9 mouse cellular contexts compared by ENCODE assay signal in the genomic region with DNA sequence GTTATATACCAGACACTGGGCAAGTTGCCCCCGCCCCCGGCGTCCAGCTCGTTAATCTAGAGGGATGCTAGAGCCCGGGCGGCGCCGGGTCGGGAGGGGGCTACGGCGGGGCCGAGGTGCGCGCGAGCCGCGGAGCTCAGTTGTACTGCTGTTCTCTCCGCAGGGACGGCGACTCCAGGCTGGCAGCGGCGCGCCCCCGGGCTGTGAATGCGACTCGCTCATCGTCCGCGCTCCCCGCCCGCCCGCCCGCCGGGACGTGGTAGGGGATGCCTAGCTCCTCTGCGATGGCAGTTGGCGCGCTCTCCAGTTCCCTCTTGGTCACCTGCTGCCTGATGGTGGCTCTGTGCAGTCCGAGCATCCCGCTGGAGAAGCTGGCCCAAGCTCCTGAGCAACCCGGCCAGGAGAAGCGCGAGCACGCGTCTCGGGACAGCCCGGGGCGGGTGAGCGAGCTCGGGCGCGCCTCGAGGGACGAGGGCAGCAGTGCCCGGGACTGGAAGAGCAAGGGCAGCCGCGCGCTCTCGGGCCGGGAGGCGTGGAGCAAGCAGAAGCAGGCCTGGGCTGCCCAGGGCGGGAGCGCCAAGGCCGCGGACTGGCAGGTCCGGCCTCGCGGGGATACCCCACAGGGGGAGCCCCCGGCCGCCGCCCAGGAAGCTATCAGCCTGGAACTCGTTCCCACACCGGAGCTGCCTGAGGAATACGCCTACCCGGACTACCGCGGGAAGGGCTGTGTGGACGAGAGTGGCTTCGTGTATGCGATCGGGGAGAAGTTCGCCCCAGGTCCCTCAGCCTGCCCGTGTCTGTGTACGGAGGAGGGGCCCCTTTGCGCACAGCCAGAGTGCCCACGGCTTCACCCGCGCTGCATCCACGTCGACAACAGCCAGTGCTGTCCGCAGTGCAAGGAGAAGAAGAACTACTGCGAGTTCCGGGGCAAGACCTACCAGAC. TPM values are rescaled to one million over a fixed set of nuclear protein-coding genes. Genes with fewer than 3 reads are reported as not detected.
DNase-seq lines count a peak whose midpoint lies in the region; ATAC-seq and TF ChIP-seq lines count a peak whose summit lies in the region.
"Had no signal": no experiment of that assay in that cellular context is flagged by ENCODE, and none has a peak within 500 bp of the region (broad histone marks: within the 10 kb centered on the region; RNA-seq: fewer than 3 reads in every experiment).

No protein-coding gene starts in this region.

- no peak overlapping the region for H3K27ac ChIP-seq in heart, embryonic 12.5 days (ENCODE audit: poor library complexity, severe bottlenecking)
- H3K27ac ChIP-seq in forebrain, embryonic 10.5 days: peak overlapping the region; percentile 83
- H3K27ac ChIP-seq in intestine, postnatal 0 days (ENCODE audit: low read depth, low read length): no peak overlapping the region
- H3K27ac ChIP-seq in midbrain, embryonic 15.5 days: peak overlapping the region; percentile 57

- H3K27me3 ChIP-seq in heart, embryonic 12.5 days (replicated peaks): peaks cover 74% of the 10 kb centered on the region
- H3K27me3 ChIP-seq in forebrain, embryonic 10.5 days (ENCODE audit: poor library complexity, severe bottlenecking): peaks cover 83% of the 10 kb centered on the region
- peaks cover 34% of the 10 kb centered on the region for H3K27me3 ChIP-seq in intestine, postnatal 0 days (replicated peaks; ENCODE audit: control insufficient read depth, insufficient read depth, low read length)
- peaks cover 25% of the 10 kb centered on the region for H3K27me3 ChIP-seq in midbrain, embryonic 15.5 days (replicated peaks)

- no peaks in the 10 kb centered on the region for H3K36me3 ChIP-seq in heart, embryonic 12.5 days
- no peaks in the 10 kb centered on the region for H3K36me3 ChIP-seq in forebrain, embryonic 10.5 days (replicated peaks)
- H3K36me3 ChIP-seq in intestine, postnatal 0 days (ENCODE audit: control insufficient read depth, insufficient read depth): no peaks in the 10 kb centered on the region
- H3K36me3 ChIP-seq in midbrain, embryonic 15.5 days (replicated peaks): no peaks in the 10 kb centered on the region

- no peaks in the 10 kb centered on the region for H3K9me3 ChIP-seq in heart, embryonic 12.5 days (replicated peaks)
- peaks cover 4% of the 10 kb centered on the region for H3K9me3 ChIP-seq in forebrain, embryonic 10.5 days
- H3K9me3 ChIP-seq in intestine, postnatal 0 days (ENCODE audit: control insufficient read depth): no peaks in the 10 kb centered on the region
- no peaks in the 10 kb centered on the region for H3K9me3 ChIP-seq in midbrain, embryonic 15.5 days

- intact Hi-C loops in heart, postnatal 10 days (cut with DNase I): no loop called here

- TF ChIP-seq CTCF in intestine, postnatal 0 days (IDR thresholded peaks at IDR 0.05; ENCODE audit: low read depth): no peak

- peak overlapping the region; percentile 93 for H3K4me2 ChIP-seq in heart, embryonic 12.5 days
- H3K4me2 ChIP-seq in intestine, postnatal 0 days (replicated peaks; ENCODE audit: low read depth): peak overlapping the region; percentile 62
- H3K4me2 ChIP-seq in midbrain, embryonic 15.5 days: peak overlapping the region; percentile 96

- peak overlapping the region; percentile 38; the same call in 1 of the 2 replicates for H3K9ac ChIP-seq in heart, embryonic 12.5 days
- H3K9ac ChIP-seq in intestine, postnatal 0 days (ENCODE audit: low read depth, low read length): no peak overlapping the region
- H3K9ac ChIP-seq in midbrain, embryonic 15.5 days: peak overlapping the region; percentile 57

- peaks cover 25% of the 10 kb centered on the region for H3K4me1 ChIP-seq in heart, embryonic 12.5 days (replicated peaks)
- H3K4me1 ChIP-seq in forebrain, embryonic 10.5 days: peaks cover 35% of the 10 kb centered on the region
- H3K4me1 ChIP-seq in intestine, postnatal 0 days (replicated peaks; ENCODE audit: control insufficient read depth, insufficient read depth, low read length): no peaks in the 10 kb centered on the region
- peaks cover 26% of the 10 kb centered on the region for H3K4me1 ChIP-seq in midbrain, embryonic 15.5 days

- WGBS in heart, embryonic 12.5 days: under 1% methylated on average over 93 of the region's 93 CpGs
- under 1% methylated on average over 80 of the region's 93 CpGs for WGBS in forebrain, embryonic 10.5 days
- WGBS in intestine, postnatal 0 days: 1% methylated on average over 93 of the region's 93 CpGs
- under 1% methylated on average over 92 of the region's 93 CpGs for WGBS in midbrain, embryonic 15.5 days

- no peak for DNase-seq in heart, postnatal 10 days
- peak; percentile 71 for DNase-seq in R1 (ENCODE audit: low read depth, low spot score)
- peak; percentile 62 for DNase-seq in forebrain, embryonic 10.5 days (ENCODE audit: extremely low spot score, low spot score)
- peak; percentile 20 for DNase-seq in yolk sac, embryonic 10.5 days (ENCODE audit: low spot score)

- peak; percentile 54; the same call in 1 of the 2 replicates for ATAC-seq in heart, embryonic 12.5 days (ENCODE audit: insufficient number of reproducible peaks, low FRiP score)
- no peak for ATAC-seq in intestine, postnatal 0 days
- peak; percentile 76 for ATAC-seq in midbrain, embryonic 15.5 days (replicated peaks)
- ATAC-seq in megakaryocyte, adult 5-6 weeks (ENCODE audit: poor library complexity, severe bottlenecking): no peak
- ATAC-seq: Patski had no signal

- peak overlapping the region; percentile 54 for H3K4me3 ChIP-seq in heart, embryonic 12.5 days
- H3K4me3 ChIP-seq in forebrain, embryonic 10.5 days: peak overlapping the region; percentile 69
- peak overlapping the region; percentile 29 for H3K4me3 ChIP-seq in intestine, postnatal 0 days (ENCODE audit: low read depth, low read length)
- H3K4me3 ChIP-seq in midbrain, embryonic 15.5 days: peak overlapping the region; percentile 66

RNA-seq across cellular contexts. Expression of gene Vwc2, which starts 1.9 kb away (rescaled TPM):
- 0.63 and 1.1 TPM in 2 replicates for polyA plus RNA-seq in heart, embryonic 12.5 days (2016; fragmentation: Nextera tagmentation; extraction: Ambion mirVana)
- under 1 TPM in 1 of 2 experiments, not detected in 1; 0.12 TPM for total RNA-seq in heart, postnatal 10 days (2021)
- polyA plus RNA-seq in forebrain, embryonic 10.5 days (2016; fragmentation: Nextera tagmentation; extraction: Ambion mirVana): 2.9 and 3.7 TPM in 2 replicates
- 0.52 and 0.61 TPM in 2 replicates for polyA plus RNA-seq in intestine, postnatal 0 days (2015; fragmentation: Nextera tagmentation; extraction: Ambion mirVana)
- polyA plus RNA-seq in midbrain, embryonic 15.5 days (2015; fragmentation: Nextera tagmentation; extraction: Ambion mirVana): 9.2 and 9.5 TPM in 2 replicates
- not detected in 2 replicates for total RNA-seq in megakaryocyte, adult 5-6 weeks (2015)
- not detected in 2 replicates for total RNA-seq in megakaryocyte, adult 5-6 weeks (2017)
- polyA plus RNA-seq: Patski had no signal

Comparison
In these comparisons a context has a peak if more than half of its experiments do, and no peak if none do; other contexts are left out.
1. ATAC-seq: peak in heart, embryonic 12.5 days (single experiment) and midbrain, embryonic 15.5 days (single experiment); none in intestine, postnatal 0 days (single experiment) and megakaryocyte, adult 5-6 weeks (single experiment).
2. H3K27ac ChIP-seq: peak in forebrain, embryonic 10.5 days (single experiment) and midbrain, embryonic 15.5 days (single experiment); none in heart, embryonic 12.5 days (single experiment) and intestine, postnatal 0 days (single experiment).
3. DNase-seq: peak in R1 (single experiment), forebrain, embryonic 10.5 days (single experiment) and yolk sac, embryonic 10.5 days (single experiment); none in heart, postnatal 10 days (0 of 2).
4. Peak in every context shown above with its lines, with median percentiles within 50 percentile points of each other: H3K4me2 ChIP-seq and H3K4me3 ChIP-seq.